Mouse (Mus musculus) frontal cortex, postnatal 25 days (tissue): Measurements from ENCODE around the gene Cd101.

Experiments
- DNase-seq, 2 experiments: peaks; one replicate each; pipeline ENCODE4 v3.0.0; 2022; ENCODE audit warnings: low spot score in 2 of 2

Cd101 gene

DNA sequence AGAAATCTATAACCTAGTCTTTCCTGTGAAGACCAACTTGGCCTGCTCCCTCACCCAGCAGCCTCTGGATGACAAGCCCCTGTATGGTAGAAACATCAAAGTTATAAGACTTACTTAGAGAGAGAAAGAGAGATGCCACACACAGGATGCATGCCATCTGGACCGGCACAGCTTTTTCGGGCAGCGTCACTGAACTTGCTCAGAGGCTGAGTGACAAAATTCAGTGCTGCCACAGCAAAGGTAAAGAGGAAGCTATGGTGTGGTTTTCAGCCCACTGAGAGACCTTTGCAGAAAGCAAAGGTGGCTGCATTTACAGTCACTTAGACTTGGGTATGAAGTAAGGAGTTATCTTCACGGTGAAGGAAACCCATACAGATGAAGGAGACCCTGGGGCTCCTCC is at the start of gene Cd101:
Gene Cd101 (minus strand): TSS at position 218 of the 400 bp plus-strand sequence.
- DNase-seq = no peak

DNA sequence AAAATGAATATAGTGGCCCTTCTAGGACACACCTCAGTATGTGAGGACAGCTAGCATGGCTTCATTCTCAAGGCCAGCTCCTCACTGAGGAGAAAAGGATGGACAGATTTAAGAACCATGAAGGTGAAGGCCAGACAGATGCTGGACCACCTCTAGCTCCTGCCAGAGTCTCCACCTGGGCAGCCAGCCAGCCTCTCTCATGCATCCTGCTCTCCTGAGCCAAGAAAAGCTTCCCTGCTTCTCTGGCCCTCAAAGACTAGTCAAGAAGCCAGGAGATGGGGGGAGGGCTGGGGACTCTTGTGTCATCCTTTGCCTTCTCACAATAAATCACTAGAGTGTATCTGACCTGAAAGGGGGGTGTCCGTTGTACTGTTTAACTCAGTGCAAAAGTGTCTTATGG is 49.0 kb upstream of the Cd101 start:
- no peak for DNase-seq

DNA sequence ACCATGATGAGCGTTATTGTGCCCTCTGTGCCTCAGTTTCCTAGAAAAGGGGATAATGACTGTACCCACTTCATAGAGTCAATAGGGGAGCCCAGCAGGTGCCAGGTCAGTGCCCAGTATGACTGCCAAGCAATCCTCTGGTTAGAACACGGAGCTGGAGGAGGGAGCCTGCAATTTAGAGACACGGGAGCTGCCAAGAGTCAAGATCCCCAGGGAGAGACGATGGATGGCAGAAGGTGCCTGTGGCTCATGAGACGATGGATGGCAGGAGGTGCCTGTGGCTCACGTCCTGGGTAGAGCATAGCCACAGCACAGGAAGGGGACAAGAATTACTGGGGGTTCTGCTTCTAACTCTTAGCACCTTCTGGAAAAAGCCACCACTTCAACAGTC is 48.3 kb upstream of the Cd101 start:
- no peak for DNase-seq

DNA sequence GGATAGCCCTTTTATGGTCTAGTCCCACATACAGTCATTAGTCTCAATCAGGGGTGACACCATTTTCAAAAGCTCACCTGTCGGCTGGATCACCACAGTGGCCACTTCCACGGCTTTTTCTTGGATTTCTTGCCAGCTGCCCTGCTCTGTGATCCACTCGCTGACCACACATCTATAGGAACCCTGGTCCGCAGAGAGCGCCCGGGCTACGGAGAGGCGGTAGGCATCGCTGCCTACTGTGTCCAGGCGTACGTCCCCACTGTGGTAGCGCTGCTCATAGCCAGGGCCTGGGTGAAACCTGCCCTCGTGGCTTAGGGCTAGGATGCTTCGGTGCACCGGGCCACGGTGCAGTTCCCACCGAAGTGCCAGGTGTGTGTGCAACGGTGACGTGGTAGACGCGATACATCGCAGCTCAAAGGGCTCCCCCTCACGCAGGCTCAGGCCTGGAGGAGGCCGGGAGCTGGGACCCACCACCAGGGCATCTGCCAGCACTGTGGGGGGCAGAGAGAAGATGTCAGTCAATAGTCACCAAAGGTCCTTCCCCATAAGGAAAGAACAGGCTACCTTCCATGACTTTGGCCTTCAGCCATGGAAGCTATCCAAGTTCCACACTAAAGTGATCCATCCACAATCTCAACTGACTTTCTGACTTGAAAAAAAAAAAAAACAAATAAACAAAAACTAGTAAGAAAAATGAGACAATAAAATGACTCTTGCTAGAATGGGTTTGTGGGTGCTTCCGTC is 47.8 kb upstream of the Cd101 start:
- DNase-seq = no peak

DNA sequence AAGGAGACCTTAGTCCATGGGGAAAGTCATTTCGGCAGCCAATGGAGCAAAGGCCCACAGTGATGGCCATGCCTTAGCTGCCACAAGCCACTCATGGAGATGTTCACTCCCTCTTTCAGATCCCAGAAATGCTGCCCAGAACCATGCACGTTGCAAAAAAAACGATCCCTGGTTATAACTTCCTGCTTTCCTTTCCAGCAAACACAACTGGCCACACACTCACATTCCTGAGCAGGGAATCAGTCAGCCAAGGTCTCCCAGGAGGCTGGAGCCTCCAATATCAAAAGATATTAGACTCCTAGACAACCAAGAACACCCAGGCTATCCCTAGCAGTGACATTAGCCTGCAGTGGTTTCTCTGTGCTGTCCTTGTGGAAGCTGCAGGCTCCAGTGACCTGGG is 46.5 kb upstream of the Cd101 start:
- DNase-seq = no peak

DNA sequence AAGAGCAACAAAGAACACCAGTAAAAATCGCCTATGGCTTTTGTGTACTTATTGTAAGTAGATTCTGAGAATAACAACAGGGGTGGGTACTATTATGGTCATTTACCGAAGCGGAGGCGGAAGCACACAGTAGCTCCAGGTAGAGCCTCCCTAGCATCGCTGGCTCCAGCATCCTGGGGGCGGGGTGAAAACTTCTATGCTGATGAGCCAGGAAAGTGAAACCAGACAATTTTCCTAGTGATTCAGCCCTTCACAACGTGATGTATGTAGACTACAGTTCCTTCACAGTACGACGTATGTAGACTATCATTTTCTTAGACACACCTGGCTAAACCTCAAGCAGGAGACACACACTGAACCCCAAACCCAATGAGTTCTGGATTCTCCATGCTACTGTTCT is 44.0 kb upstream of the Cd101 start:
- DNase-seq = no peak

DNA sequence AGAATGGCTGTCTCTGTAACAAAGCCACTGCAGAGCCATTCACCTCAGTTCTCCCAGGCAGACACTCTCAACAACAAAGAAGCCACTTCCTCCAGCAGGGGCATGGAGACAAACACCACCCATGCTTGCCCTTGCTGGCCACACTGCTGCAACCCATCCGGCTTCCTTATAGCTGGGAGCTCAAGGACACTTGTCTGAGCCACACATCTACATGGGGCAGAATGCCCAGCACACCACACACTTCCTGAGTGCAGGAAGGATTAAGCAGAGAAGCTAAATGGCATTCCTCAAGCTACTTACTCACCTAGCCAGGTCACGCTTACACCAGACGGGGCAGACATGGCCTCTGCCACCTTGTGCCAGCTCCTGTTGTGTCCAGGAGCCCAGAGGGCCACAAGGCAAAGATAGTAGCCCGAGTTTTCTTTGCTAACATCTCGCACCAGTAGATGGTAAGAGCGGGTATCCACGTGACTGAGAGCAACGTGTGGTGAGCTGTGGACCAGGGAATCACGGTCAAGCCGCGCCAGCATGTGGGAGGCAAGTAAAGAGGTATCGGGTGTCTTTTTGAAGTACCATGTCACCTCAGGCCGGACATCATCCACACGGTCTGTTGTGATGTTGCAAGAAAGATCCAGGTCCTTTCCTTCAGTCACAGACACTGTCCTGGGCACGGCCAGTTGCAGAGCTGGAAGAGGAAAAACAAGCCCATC is 43.3 kb upstream of the Cd101 start:
- no peak for DNase-seq

DNA sequence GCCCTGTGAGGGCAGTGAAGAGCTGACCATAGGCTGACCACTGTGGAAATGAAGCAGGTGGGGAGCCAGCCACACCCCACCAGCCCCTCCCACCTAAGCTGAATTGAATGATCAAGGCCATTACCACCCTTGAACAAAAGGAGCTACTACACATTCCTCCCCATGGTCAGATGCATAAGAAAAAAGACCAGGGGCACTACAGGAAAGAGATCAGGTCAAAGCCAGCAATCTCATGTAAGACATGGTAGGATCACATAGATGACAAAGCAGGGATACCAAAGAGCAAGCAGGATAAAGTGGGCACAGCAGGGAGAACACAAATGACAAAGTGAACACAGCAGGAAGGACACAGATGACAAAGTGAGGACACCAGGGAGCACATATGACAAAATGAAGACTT is 42.2 kb upstream of the Cd101 start:
- no peak for DNase-seq

DNA sequence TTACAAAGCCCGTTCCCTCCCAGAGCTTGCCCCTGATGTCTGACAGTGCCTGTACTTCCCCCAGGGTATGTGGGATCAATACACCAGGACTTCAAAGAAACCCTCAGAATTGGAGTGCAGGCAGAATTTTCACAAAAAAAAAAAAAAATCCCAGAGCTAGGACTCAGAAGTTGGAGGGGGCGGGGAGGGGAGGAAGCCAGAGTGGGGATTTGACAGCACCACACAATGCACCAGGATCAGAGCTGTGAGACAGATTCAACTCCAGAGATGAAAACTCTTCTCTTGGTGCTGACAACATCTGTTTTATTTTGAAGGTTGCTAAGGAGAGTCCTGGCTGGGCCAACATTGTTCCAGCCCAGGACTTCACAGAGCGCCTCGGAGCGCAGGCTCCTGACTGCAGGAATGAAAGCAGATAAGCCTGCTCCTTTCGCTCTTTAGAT is 41.5 kb upstream of the Cd101 start:
- no peak for DNase-seq

DNA sequence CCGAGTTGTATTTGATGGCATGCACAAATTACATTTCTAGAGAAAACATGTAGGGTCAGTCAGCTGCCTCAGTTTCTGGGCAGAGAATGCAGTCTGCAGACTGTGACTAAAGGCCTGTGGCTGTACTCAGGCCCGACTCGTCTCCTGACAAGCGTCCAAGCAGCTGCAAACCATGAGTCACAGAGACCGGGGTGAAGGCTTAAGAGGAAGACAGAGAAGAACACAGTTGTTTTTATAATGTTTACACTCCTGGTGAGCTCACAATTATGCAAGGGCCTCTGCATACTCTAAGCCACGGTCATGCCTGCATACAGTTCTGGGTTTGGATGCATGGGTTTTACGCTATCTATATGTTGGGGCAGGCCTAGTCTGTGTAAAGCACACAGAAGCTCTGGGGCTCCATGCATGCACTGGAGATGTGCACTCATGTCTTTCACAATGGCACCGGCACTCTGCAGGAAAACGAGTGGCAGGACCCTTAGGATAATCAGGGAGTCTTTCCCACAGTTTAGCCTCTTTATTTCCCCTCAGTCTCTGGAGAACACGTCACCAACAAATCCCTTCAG is 41.0 kb upstream of the Cd101 start:
- DNase-seq = no peak

DNA sequence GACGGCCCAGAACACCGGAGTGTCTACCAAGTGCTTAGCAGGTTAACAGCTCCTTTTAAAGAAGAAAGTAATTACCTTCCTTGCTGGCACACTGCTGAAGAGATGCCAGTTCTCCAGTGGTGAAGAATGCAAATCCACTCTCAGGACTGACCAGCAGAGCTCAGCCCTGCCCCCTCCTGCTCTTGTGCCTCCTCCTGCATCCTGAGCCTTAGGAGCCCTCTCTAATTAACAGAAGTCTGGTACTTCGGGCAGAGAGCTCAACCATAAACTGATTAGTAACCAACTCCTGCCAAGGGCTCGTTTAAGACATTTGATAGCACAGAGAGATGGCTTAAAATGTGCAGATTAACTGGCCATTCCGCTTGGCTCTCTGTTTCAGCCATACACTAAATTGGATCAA is 39.3 kb upstream of the Cd101 start:
- DNase-seq = no peak

DNA sequence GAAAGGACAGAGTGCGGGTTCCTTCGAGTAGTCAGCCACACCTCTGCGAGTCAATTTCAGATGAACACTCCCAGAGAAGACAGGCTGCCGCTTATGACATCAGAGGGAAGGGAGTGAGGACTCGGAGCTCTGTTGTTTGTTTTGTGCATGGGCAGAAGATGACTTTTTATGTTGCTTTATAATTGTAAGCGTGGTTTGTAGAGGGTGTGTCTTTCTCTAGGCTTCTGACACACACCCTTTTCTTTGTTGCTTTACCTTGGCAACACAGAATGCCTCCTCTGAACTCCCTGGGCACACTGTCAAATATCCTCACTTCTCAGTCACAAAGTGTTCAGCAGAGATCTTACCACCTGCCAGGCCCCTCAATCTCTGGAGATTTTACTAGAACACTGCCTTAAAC is 36.8 kb upstream of the Cd101 start:
- DNase-seq = no peak

DNA sequence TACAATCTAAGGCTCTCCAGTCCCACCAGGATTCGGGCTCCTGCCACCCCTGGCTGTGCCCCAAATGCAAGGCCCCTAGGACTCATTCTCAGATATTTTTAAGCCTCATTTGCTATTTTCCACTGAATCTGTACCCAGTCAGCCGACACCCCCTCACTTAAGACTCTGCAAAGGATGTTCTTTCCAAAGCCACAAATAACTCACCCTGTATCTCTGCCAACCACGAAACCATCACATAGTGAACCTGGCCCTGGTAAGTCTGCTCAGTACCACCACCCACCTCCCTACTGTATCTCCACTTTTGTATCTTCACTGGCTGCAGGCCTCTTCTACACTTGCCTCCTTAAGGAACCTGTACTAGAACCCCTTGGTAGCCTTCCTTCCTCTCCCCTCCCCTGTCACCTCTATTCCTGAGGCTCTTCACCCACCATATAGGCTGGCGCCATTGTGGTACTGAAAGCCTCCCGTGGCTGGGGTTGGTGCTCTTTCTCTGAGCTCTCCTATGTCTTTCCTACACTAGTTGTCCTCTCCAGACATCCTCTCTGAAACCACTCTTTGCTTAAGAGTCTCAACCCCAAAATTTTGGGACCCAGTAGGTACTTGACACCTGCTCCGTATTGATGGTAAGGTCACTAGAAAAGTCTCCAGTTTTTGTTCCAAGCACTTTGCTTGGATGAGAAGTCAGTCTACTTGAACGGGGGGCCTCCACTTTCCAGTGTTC is 32.7 kb upstream of the Cd101 start:
- peak in 1 of 2 experiments; percentile 17 for DNase-seq

DNA sequence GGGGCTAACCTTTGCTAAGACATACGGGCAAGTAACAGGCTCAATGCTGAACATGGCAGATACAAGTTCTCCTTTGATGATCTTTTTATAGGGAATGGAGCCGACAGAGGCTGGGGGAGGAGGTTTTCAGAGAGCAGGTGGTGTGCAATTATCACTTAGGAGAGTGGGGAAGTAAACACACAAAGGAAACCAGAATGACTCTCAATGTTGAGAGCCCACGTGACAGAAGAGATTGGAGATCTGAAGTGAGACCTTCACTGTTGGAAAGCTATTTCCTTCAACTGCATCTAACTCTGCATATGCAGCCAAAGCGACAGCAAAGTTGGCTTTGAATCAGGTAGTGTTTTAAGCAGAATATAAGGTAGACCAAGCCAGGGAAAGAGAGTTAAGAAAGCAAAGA is 29.9 kb upstream of the Cd101 start:
- no peak for DNase-seq

DNA sequence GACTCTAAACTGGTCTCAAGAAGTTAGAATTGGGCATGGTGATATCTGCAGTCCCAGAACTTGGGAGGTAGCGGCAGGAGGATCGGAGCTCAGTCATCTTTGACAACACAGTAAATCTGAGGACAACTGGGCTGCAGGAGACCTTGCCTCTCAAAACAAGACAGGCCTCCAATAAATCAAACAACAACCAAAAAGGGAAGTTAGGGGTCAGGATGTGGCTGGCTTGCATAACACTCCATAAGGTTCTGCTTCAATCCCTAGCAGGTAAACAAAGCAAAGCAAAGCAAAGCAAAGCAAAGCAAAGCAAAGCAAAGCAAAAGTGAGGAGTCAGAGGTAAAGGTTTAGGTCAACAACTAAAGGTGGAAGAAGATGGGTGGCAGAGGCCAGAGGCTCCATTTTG is 28.8 kb upstream of the Cd101 start:
- no peak for DNase-seq

DNA sequence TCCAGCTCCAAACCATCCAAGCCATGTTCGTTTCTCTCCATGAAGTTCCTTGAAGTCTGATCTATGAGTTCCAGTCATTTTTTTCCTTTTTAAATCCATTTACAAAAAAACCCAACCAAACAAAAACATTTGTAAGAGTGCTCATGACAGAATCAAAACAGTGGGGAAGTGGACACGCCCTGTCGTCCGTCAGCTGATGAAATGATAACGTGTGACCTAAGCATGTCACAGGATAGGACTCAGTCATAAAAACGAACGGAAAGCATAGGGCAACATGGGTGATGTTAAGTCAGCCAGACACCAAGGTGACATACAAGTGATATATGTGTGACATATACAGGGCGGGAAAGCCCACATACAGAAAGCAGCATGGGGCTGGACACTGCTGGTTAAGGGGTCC is 25.9 kb upstream of the Cd101 start:
- no peak for DNase-seq

DNA sequence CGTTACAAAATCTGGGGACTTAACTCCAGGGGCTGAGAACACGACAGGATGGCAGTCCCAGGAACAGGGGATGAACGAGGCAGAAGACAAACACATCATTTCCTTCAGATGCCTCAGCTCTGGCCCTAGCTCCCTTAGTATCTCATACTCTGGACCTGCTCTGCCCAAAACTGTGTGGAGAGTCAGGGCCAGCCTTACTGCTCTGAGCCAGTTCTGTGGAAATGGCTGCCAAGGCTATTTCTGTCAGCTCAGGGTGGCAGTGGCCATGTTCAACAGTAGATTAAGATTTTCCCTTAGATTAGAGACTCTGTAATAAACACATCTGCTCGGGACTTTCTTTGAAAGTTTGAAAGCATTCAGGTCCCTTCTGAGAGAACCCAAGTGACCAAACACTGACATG is 22.2 kb upstream of the Cd101 start:
- DNase-seq = no peak

DNA sequence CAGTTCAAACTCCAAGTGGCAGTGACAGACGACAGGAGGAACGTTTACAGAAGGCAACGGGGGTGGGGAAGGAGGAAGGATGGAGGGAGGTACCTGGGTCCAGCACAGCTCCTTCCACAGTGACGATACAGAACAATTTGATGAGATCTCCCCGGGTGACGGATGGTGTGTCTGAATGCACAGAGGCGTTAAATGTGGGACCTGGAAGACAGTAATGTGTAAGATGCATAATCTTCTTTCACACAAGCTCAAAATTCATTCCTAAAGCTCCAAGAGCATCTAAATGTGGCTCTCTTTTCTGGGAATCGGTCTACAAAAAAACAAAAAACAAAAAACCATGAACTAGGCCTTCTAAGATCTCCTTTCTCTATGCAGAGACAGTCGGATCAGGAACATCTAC is 20.6 kb upstream of the Cd101 start:
- DNase-seq = no peak

DNA sequence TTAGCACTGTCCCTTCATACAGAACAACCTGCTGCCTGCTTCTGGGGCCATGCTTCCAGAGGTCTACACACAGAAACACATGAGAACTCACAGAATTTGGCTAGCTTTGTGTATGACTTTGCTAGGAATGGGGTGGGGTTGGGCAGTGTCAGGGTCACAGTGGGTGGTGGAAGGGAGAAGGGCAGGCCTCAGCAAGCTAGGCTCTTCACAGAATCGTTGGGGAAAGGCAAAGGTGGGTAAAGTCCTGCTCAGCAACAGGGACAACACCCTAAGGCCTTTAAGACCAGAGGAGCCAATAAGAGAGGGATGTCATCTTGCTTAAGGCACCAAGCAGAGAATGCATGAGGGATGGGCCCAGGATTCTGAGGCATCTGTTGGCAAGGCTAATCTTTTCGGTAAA is 19.4 kb upstream of the Cd101 start:
- no peak for DNase-seq

DNA sequence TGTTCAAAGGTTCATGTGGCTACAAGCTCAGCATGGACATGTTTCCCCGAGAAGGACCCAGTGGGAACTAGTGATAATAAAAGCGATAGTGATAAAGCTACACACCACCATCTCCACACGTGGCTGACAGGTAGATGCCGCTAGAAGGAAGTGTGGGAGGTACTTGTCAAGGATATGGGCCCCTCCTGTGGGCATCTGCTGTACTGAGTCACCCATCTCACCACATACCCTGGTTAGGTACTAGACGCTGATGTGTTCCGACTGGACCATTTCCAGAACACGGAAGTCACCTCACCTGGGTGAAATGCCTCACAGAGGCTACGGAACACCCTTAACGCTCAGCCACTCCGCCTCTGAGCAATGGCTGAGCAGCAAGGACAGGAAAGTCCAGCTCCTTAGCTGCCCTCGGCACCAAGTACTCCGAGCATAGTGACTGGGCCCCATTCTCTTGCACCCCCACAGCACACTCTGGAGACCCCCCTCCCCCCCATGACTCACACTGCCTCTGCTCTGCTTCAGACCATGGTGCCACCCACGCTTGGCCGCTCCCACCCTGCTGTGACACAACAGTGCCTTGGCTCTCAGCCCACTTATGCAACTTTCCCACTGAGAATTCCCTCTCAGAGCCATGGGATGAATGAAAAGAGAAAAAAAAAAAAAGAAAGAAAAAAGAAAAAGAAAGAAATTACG is 18.4 kb upstream of the Cd101 start:
- peak; percentile 37 to 70 for DNase-seq

DNA sequence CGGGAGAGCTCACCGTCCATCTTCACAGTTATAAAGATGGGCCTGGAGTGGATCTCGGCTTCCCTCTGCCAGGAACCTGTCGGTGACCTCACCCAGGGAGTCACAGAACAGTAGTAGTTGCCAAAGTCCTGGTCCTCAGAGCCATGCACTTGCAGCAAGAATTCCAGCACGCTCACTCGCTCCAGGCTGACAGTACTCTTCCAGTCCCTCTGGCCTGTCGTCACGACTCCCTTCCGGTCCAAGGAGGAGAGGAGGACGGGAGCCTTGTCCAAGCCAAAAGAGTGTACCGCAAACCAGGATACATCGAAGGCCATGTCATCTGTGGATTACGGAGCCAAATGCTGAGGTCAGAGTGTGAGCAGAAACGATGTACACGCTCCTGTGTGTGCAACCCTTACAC is 16.1 kb upstream of the Cd101 start:
- DNase-seq = no peak

DNA sequence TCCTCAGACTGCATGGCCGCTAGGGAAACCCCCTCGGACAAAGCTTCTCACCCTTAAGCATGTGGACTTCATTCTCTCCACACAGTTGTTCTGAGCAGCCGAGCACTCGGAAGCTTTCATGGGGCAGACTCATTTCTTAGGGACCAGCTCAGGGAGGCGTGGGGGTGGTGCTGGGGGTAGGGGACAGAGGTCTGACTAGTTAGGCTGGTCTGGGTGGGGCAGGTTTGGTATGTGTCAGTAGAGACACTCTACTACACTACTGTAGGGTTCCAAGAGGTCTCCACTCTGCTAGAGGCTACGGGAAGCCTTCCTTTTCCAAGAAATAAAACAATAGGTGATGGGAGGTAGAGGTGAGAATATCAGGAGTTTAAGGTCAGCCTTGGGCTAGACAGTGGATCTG is 15.3 kb upstream of the Cd101 start:
- DNase-seq = no peak
